33 mouse cellular contexts compared by ENCODE assay signal in the genomic region with DNA sequence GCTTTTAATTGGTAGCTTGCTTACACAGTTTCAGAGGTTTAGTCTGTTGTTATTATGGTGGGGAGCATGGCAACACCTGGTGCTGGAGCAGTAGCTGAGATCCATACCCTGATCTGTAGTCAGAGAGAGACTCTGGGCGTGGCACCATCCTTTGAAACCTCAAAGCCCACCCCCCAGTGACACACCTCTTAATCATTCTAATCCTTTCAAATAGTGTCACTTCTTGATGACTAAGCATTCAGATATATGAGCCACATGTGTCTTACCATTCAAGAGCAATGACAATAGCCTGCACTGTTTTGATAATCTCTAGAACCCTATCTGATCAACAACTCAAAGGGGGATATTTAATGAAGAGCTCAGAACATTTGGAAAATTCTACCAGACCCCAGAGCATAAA. TPM values are rescaled to one million over a fixed set of nuclear protein-coding genes. Genes with fewer than 3 reads are reported as not detected.
DNase-seq lines count a peak whose midpoint lies in the region; ATAC-seq and TF ChIP-seq lines count a peak whose summit lies in the region.
"Had no signal": no experiment of that assay in that cellular context is flagged by ENCODE, and none has a peak within 500 bp of the region (broad histone marks: within the 10 kb centered on the region; RNA-seq: fewer than 3 reads in every experiment).

No protein-coding gene starts in this region.

- H3K9ac ChIP-seq in ES-E14 (ENCODE audit: insufficient read depth, low read depth, low read length, poor library complexity, severe bottlenecking) = no peak overlapping the region
- no peak overlapping the region for H3K9ac ChIP-seq in heart, embryonic 12.5 days
- H3K9ac ChIP-seq in heart, adult 2 months (ENCODE audit: low read depth, low read length) = no peak overlapping the region
- H3K9ac ChIP-seq: heart, embryonic 15.5 days; hindbrain, embryonic 13.5 days; intestine, embryonic 15.5 days had no signal

- TF ChIP-seq CTCF in heart, adult 2 months (IDR thresholded peaks at IDR 0.05) = no peak

- no peak overlapping the region for H3K4me2 ChIP-seq in heart, embryonic 12.5 days
- H3K4me2 ChIP-seq: heart, embryonic 11.5 days; heart, embryonic 15.5 days; hindbrain, embryonic 13.5 days; intestine, embryonic 15.5 days had no signal

- 63% methylated on average over 1 of the region's 1 CpGs for WGBS in heart, embryonic 12.5 days
- 61% methylated on average over 1 of the region's 1 CpGs for WGBS in heart, adult 2 months

- no peaks in the 10 kb centered on the region for H3K4me1 ChIP-seq in ES-E14 (ENCODE audit: control insufficient read depth in 2 of 2, insufficient read depth in 2 of 2, low read length in 2 of 2, poor library complexity in 1 of 2)
- H3K4me1 ChIP-seq in heart, embryonic 12.5 days (replicated peaks) = no peaks in the 10 kb centered on the region
- no peaks in the 10 kb centered on the region for H3K4me1 ChIP-seq in heart, adult 2 months (ENCODE audit: control insufficient read depth, insufficient read depth, low read length)
- H3K4me1 ChIP-seq: forebrain, embryonic 10.5 days; heart, embryonic 15.5 days; hindbrain, embryonic 10.5 days; hindbrain, embryonic 13.5 days; intestine, embryonic 15.5 days had no signal

- H3K9me3 ChIP-seq in ES-E14 (ENCODE audit: control insufficient read depth, insufficient read depth, low read depth, low read length) = no peaks in the 10 kb centered on the region
- H3K9me3 ChIP-seq in heart, embryonic 12.5 days (replicated peaks) = no peaks in the 10 kb centered on the region
- H3K9me3 ChIP-seq: forebrain, embryonic 10.5 days; G1E; heart, embryonic 15.5 days; hindbrain, embryonic 10.5 days; hindbrain, embryonic 13.5 days; intestine, embryonic 15.5 days had no signal

- TF ChIP-seq EP300 in heart, adult 2 months (IDR thresholded peaks at IDR 0.05; ENCODE audit: insufficient read depth, low read depth, low read length) = no peak

- TF ChIP-seq POLR2A in heart, adult 2 months (IDR thresholded peaks at IDR 0.05; ENCODE audit: insufficient read depth, low read depth, low read length) = no peak

- no peaks in the 10 kb centered on the region for H3K36me3 ChIP-seq in ES-E14 (ENCODE audit: control insufficient read depth, insufficient read depth, low read length, poor library complexity, severe bottlenecking)
- H3K36me3 ChIP-seq in heart, embryonic 12.5 days = no peaks in the 10 kb centered on the region
- no peaks in the 10 kb centered on the region for H3K36me3 ChIP-seq in heart, adult 2 months (ENCODE audit: control insufficient read depth, insufficient read depth, low read length)
- H3K36me3 ChIP-seq: forebrain, embryonic 10.5 days; G1E; heart, embryonic 15.5 days; hindbrain, embryonic 10.5 days; hindbrain, embryonic 13.5 days; intestine, embryonic 15.5 days had no signal

- no peak overlapping the region for H3K27ac ChIP-seq in ES-E14 (ENCODE audit: insufficient read depth, low read depth, low read length, poor library complexity, severe bottlenecking)
- no peak overlapping the region for H3K27ac ChIP-seq in heart, embryonic 12.5 days (ENCODE audit: poor library complexity, severe bottlenecking)
- H3K27ac ChIP-seq in heart, adult 2 months = no peak overlapping the region
- H3K27ac ChIP-seq: forebrain, embryonic 10.5 days; heart, embryonic 15.5 days; hindbrain, embryonic 10.5 days; hindbrain, embryonic 13.5 days; intestine, embryonic 15.5 days had no signal

- intact Hi-C loops in heart, adult 2 months (cut with DNase I) = no loop called here

- no peak for ATAC-seq in heart, embryonic 12.5 days (ENCODE audit: insufficient number of reproducible peaks, low FRiP score)
- ATAC-seq: activated CD4-positive, CD25-positive, alpha-beta regulatory T cell, adult 4 months; CD4-positive, CD25-positive, alpha-beta regulatory T cell, adult 4 months; forebrain, embryonic 14.5 days; hindbrain, embryonic 16.5 days; intestine, embryonic 15.5 days; Patski had no signal

- no peak overlapping the region for H3K4me3 ChIP-seq in ES-E14 (ENCODE audit: insufficient read depth in 1 of 2, low read depth in 1 of 2, low read length in 2 of 2, poor library complexity in 1 of 2, severe bottlenecking in 1 of 2)
- no peak overlapping the region for H3K4me3 ChIP-seq in heart, embryonic 12.5 days
- H3K4me3 ChIP-seq in heart, adult 2 months = no peak overlapping the region
- H3K4me3 ChIP-seq: forebrain, embryonic 10.5 days; heart, embryonic 15.5 days; hindbrain, embryonic 10.5 days; hindbrain, embryonic 13.5 days; intestine, embryonic 15.5 days had no signal

- no peaks in the 10 kb centered on the region for H3K79me2 ChIP-seq in heart, adult 2 months (replicated peaks; ENCODE audit: control insufficient read depth, insufficient read depth, low read length)

- no peaks in the 10 kb centered on the region for H3K27me3 ChIP-seq in heart, embryonic 12.5 days (replicated peaks)
- no peaks in the 10 kb centered on the region for H3K27me3 ChIP-seq in heart, adult 2 months (ENCODE audit: control insufficient read depth, insufficient read depth, low read length)
- H3K27me3 ChIP-seq: heart, embryonic 15.5 days; hindbrain, embryonic 13.5 days; intestine, embryonic 15.5 days; Patski had no signal

- DNase-seq in 3134 (ENCODE audit: extremely low read depth, insufficient read length, low spot score) = peak; percentile 12
- DNase-seq in 3T3-L1 (ENCODE audit: low read depth, low spot score) = peak; percentile 60
- peak; percentile 12 for DNase-seq in ES-E14 (ENCODE audit: low read depth, low spot score)
- no peak for DNase-seq in testis, postnatal 14 days (ENCODE audit: low spot score)
- DNase-seq in heart, adult 2 months = no peak
- DNase-seq: adrenal gland, adult 8-10 months; adrenal gland, postnatal 25 days; B cell, adult 2 months; cerebellum, adult 18-20 months; cerebellum, adult 9-10 months; cerebellum, postnatal 14 days; gastrocnemius, postnatal 10 days; gastrocnemius, postnatal 36 days; heart, postnatal 10 days; heart, postnatal 36 days; kidney, adult 11 months had no signal

- in situ Hi-C loops in ES-E14 (cut with MboI; ENCODE audit: low sequenced_read_pairs in 2 of 2, unreplicated experiment in 2 of 2) = loop anchor here in 1 of 2 experiments (25.0 kb wide), 1 partner anchor 769 kb away; no protein-coding TSS in a partner anchor

TF ChIP-seq in ES-E14, 5 proteins besides CTCF, POLR2A, EP300 and RAD21:
- TF ChIP-seq CHD2 (IDR thresholded peaks at IDR 0.05; ENCODE audit: low read depth, low read length) = no peak
- TF ChIP-seq MAFK (IDR thresholded peaks at IDR 0.05; ENCODE audit: insufficient read depth, low read depth, low read length) = peak; percentile 74
TF ChIP-seq in ES-E14: peak in this region for 1.

RNA-seq across cellular contexts. Expression of gene Mroh9, which starts 57.6 kb away (rescaled TPM):
- total RNA-seq in ES-E14 (2012; rRNA removed) = not detected in 2 replicates
- not detected in 2 replicates for polyA plus RNA-seq in heart, embryonic 12.5 days (2016; fragmentation: Nextera tagmentation; extraction: Ambion mirVana)
- not detected for total RNA-seq in heart, adult 2 months (2021)
- not detected in 2 replicates for polyA plus RNA-seq in heart, adult 2 months (2012; rRNA removed)
- total RNA-seq: adrenal gland, adult 8-10 months; adrenal gland, postnatal 25 days; G1E; gastrocnemius, adult 18-20 months; gastrocnemius, postnatal 10 days; gastrocnemius, postnatal 36 days; granulocyte monocyte progenitor cell, adult 5-6 weeks; heart, adult 8-10 months; heart, postnatal 10 days; heart, postnatal 36 days had no signal
- polyA plus RNA-seq: activated CD4-positive, CD25-positive, alpha-beta regulatory T cell, adult 4 months; CD4-positive, CD25-positive, alpha-beta regulatory T cell, adult 4 months; embryonic facial prominence, embryonic 11.5 days; forebrain, embryonic 10.5 days; forebrain, embryonic 14.5 days; G1E; heart, embryonic 11.5 days; heart, embryonic 15.5 days; hindbrain, embryonic 10.5 days; hindbrain, embryonic 13.5 days; hindbrain, embryonic 16.5 days; intestine, embryonic 15.5 days; Patski had no signal

Comparison
In these comparisons a context has a peak if more than half of its experiments do, and no peak if none do; other contexts are left out.
1. DNase-seq: peak in 3134 (single experiment), 3T3-L1 (single experiment) and ES-E14 (single experiment); none in testis, postnatal 14 days (single experiment) and heart, adult 2 months (0 of 2).